Mouse (Mus musculus) gastrocnemius, postnatal 25 days (tissue): ENCODE results near the gene Olfr710. TPM values are rescaled to one million over a fixed set of nuclear protein-coding genes. Genes with fewer than 3 reads are reported as not detected.
"Not testable (repeated sequence)": the region's sequence is repeated elsewhere in the genome, so short reads cannot be mapped to it uniquely, and the experiment has no call there.

Experiments used
- DNase-seq: peaks from one replicate; pipeline ENCODE4 v3.0.0; 2022
- long read RNA-seq, 2 experiments: library from polyadenylated mRNA; stranded (forward); transcript quantifications; one replicate each; pipeline ENCODE4 v2.0.0; 2021
- total RNA-seq, 2 experiments: library from RNA; stranded (reverse); gene quantifications; 1 replicate in 1 of 2; 2 replicates in 1 of 2; pipeline ENCODE4 v1.2.3; 2021

The Olfr710 gene
- total RNA-seq = not detected
- long read RNA-seq, experiment 1 = 0 reads
- long read RNA-seq, experiment 2 = 0 reads

DNA sequence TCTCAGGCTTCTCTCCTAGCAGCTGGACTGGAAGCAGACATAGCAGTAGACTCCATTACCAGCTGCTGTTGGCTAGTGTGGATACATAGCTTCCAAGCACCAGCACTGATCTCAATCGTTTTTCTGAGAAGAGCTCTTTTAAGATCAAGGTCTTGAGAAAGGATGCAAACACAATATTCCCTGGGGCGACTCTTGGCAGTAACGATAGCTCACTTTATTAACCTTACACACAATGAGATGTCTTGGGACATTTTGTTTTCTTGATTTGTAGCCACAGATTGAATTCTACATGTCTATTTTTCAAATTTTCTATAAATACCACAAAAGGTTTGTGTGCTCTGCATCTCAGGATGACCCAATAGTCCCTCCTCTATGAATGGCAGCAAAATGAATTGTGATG, at the start of gene Olfr710:
Gene Olfr710 (minus strand): TSS at position 101 of the 400 bp plus-strand sequence.
- no peak for DNase-seq

- no peak for DNase-seq
These were observed 37.1 kb upstream of the Olfr710 start for GRCm38 (mm10) chr7:106985236-106985635.

DNA sequence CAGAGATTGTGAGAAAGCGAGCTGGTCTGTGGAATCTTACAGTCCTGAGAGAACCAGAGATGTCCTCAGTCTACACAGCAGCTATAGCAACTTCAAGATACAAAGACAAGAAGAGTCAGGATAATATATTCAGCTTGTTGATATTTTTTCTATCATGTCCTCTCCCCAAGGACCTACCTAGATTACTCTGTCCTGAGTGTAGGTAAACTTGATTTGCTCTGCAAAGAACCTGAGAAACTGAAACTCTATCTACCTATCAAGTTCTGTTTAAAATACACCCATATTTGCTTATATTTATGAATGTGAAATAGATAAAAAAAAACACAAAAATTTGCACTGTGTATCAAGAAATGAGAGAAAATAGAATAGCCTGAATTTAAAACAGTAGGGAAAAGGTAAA, 27.2 kb upstream of the Olfr710 start, which contains the start of gene Olfr711:
Gene Olfr711 (minus strand): TSS at position 101 of the 400 bp plus-strand sequence.
- no peak for DNase-seq

DNA sequence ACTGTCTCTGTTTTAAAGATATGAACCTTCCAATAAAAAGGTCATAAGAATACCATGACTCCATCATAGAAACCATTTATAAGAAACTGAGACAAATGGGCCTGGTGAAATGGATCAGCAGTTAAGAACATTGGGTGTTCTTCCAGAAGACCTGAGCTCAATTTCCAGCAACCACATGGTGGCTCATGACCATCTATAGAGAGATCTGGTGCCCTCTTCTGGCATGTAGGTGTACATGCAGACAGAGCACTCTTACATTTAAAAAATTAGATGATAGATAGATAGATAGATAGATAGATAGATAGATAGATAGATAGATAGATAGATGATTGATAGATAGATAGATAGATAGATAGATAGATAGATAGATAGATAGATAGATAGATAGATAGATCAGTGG, 19.4 kb upstream of the Olfr710 start:
- not testable (repeated sequence) for DNase-seq

GRCm38 (mm10) chr7:106963837-106964236, 15.7 kb upstream of the Olfr710 start, which contains the start of gene Olfr6:
Olfr6 (minus strand) TSS chr7:106963937.
- no peak for DNase-seq

- no peak for DNase-seq
These were observed 16.0 kb downstream of the Olfr710 start, which contains the start of gene Olfr709-ps1 for GRCm38 (mm10) chr7:106932119-106932518. Olfr709-ps1 (minus strand) TSS chr7:106932219.

- DNase-seq = not testable (repeated sequence)
These were observed 27.2 kb downstream of the Olfr710 start for GRCm38 (mm10) chr7:106920961-106921360.

DNA sequence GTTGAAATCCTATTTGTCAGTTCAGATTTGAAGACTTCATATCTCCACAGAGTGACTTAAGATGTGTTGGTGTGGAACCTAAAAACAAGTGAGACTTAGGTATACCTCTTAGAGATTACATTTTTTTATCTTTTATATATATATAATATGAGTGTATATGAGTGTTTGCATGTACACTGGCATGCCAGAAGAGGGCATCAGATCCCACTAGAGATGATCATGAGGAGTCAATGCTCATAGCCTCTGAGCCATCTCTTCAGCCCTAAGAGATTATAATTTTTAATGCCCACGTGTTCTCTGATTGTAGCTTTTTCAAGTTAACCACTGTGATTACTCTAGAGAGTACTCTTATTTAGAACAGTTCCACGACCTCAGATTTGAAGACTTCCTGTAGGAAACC, 40.4 kb downstream of the Olfr710 start, which contains the start of gene Olfr1532-ps1:
Gene Olfr1532-ps1 (plus strand): TSS at position 326 of the 400 bp plus-strand sequence.
- no peak for DNase-seq

- not testable (repeated sequence) for DNase-seq
These were observed 47.0 kb downstream of the Olfr710 start, which contains the start of gene Olfr707 for GRCm38 (mm10) chr7:106901141-106901540. Olfr707 (minus strand) TSS chr7:106901241.

Other genes starting within 250 kb of the Olfr710 start
- not detected for gene Olfr695, start 231.9 kb downstream of the Olfr710 start, total RNA-seq
- gene Olfr697, start 205.9 kb downstream of the Olfr710 start, total RNA-seq = not detected
- gene Olfr698, start 192.9 kb downstream of the Olfr710 start, total RNA-seq = not detected
- gene Olfr699, start 155.1 kb downstream of the Olfr710 start, total RNA-seq = not detected
- not detected for gene Olfr700, start 139.5 kb downstream of the Olfr710 start, total RNA-seq
- not detected for gene Olfr701, start 134.2 kb downstream of the Olfr710 start, total RNA-seq
- not detected for gene Olfr702, start 114.4 kb downstream of the Olfr710 start, total RNA-seq
- gene Olfr703, start 105.0 kb downstream of the Olfr710 start, total RNA-seq = not detected
- not detected for gene Olfr704, start 85.1 kb downstream of the Olfr710 start, total RNA-seq
- gene Olfr705, start 71.4 kb downstream of the Olfr710 start, total RNA-seq = not detected
- gene Olfr706, start 60.1 kb downstream of the Olfr710 start, total RNA-seq = not detected
- not detected for gene Olfr707, start 47.1 kb downstream of the Olfr710 start, total RNA-seq
- not detected for gene Olfr1532-ps1, start 40.3 kb downstream of the Olfr710 start, total RNA-seq
- not detected for gene Olfr709-ps1, start 16.1 kb downstream of the Olfr710 start, total RNA-seq
- gene Olfr6, start 15.6 kb upstream of the Olfr710 start, total RNA-seq = not detected
- gene Olfr711, start 27.1 kb upstream of the Olfr710 start, total RNA-seq = not detected
- gene Olfr2, start 57.8 kb upstream of the Olfr710 start, total RNA-seq = not detected
- not detected for gene Olfr713, start 82.9 kb upstream of the Olfr710 start, total RNA-seq
- not detected for gene Olfr714, start 122.7 kb upstream of the Olfr710 start, total RNA-seq
- not detected for gene Olfr17, start 144.9 kb upstream of the Olfr710 start, total RNA-seq
- gene Olfr715b, start 162.1 kb upstream of the Olfr710 start, total RNA-seq = not detected
- not detected for gene Olfr715, start 182.8 kb upstream of the Olfr710 start, total RNA-seq
- not detected for gene Olfr716, start 190.0 kb upstream of the Olfr710 start, total RNA-seq
- gene Nlrp14, start 218.7 kb upstream of the Olfr710 start, total RNA-seq = not detected